Mouse (Mus musculus): Measurements from ENCODE around the gene Stpg4.

Stpg4 gene

GRCm38 (mm10) chr17:87427511-87427910 is at the start of gene Stpg4:
Stpg4 (minus strand) TSS chr17:87427741.
- DNase-seq (ENCODE audit: low spot score in 2 of 2), result no peak

- DNase-seq (ENCODE audit: low spot score in 2 of 2), result no peak
Observed at GRCm38 (mm10) chr17:87475356-87475755, 47.8 kb upstream of the Stpg4 start.

GRCm38 (mm10) chr17:87474501-87474795 is 46.9 kb upstream of the Stpg4 start:
- no peak for DNase-seq (ENCODE audit: low spot score in 2 of 2)

DNA sequence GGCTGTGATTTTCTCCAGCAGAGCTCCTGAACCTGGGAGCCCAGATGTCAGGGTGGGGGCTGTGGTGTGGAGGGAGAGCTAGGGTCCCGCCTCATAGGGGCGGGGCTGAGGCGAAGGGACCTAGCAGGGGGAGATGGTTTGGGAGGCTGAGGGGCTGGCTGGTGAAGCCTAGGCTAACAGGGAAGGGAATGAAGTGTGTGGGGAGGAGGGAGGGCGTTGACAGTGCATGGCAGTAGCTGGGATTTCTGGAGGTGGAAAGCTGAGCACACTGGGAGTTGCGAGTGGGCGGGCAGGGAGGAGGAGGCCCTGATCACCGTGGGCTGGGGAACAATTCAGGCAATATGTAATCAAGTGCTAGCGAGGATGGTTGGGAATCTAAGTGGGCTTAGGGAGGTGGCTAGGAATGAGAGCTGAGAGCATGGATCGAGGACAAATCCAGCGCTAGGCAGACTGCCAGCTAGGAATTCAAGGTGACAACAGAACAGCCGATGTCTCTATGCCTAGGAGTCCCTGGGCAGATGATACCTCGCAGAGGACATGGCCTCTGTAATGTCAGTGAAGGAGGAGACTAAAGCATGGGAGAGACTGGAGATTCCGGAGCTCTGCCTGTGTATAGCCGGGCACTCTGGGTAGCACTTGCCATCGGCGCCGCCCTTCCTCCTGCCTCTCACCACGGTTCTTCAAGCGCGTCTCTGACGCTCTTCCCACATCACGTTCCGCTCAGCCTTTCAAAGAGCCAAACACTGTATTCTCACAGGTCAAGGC is 46.4 kb upstream of the Stpg4 start:
- DNase-seq (ENCODE audit: low spot score in 2 of 2), result peak; percentile 78 to 82

DNA sequence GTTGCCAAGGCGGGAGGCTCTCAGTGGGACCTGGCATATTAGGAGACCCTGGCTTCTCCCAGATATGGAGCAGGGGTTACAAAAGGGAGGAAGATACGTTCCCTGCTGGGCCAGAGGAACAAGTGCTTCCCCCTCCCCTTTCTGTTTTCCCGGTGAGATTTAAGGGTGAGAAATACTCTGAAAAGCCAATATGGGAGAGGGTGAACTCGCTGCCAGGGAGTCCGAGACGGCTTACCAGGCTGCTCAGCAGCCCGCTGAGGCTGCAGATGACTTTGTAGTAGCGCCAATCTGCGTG is 45.8 kb upstream of the Stpg4 start:
- peak in 1 of 2 experiments; percentile 73 for DNase-seq (ENCODE audit: low spot score in 2 of 2)

- no peak for DNase-seq (ENCODE audit: low spot score in 2 of 2)
Observed at GRCm38 (mm10) chr17:87472879-87473278, 45.3 kb upstream of the Stpg4 start.

DNA sequence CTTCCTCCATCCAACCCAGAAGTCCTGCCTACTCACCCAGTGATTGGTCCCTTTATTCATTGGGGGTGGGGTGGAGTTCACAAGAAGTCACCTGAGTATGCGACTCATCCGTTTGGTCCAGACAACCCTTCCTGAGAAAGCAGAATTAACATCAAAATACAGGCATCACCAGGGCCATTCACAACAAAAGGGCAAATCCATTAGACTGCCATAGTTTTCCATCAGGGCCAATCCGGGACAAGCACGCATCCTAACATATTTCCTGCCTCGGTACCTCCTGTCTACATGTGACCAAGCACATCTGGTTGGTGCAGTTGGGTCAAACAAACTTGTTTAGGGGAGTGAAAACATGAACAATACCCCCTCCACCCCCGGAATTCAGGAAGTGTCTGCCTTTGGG is 44.1 kb upstream of the Stpg4 start:
- no peak for DNase-seq (ENCODE audit: low spot score in 2 of 2)

DNA sequence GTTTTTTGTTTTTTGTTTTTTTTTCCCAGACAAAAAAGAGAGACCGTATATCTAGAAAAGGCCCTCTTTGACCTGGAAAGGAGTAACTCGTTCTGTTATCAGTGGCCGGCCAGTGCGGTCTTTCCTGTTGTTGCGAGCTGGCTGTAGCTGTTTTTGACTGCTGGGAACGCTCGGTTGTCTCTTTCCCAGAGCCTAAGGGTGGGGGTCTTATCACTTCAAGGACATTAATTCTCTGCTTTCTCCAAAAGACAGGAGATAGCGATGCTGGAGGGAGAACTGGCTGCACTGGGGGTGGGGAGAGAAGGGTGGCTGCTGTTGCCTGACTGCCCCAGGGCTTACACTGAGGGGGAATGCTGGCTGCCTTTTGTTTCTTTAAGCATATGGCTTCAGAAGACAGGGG is 43.3 kb upstream of the Stpg4 start:
- no peak for DNase-seq (ENCODE audit: low spot score in 2 of 2)

- no peak for DNase-seq (ENCODE audit: low spot score in 2 of 2)
Observed at GRCm38 (mm10) chr17:87470282-87470681, 42.7 kb upstream of the Stpg4 start.

DNA sequence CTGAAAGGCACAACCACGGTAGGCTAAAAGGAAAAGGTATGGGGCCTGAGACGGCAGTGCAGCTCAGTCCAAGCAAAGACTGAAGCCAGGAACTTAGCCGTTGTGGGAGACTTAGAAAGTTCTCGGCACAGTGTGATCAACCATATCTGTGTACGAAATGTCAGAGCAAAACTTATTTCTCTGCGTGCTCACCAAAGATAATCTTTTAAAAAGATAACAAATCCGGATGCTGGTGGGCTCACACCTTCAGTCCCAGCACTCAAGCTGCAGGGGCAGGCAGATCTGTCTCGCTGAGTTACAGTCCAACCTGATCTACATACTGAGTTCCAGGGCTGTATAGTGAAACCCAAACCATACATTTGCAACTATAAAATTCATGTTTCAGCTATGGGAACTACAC is 41.9 kb upstream of the Stpg4 start:
- DNase-seq (ENCODE audit: low spot score in 2 of 2), result no peak

DNA sequence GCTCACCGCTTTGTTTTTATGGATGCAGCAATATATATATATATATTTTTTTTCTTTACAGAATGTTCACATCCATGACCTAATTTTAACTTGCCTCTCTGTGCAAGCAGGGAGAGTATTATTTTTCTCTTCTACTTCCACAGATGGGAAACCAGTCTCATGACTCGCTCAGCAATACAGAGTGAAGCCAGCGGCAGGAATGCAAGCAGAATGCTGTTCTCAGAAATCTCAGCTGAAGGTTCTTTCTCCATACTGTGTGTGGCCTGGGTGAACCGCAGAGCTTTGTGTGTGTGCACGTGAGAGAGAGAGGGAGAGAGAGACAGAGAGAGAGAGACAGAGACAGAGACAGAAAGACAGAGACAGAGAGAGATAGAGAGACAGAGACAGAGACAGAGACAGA is 41.1 kb upstream of the Stpg4 start:
- DNase-seq (ENCODE audit: low spot score in 2 of 2), result peak in 1 of 2 experiments; percentile 38

DNA sequence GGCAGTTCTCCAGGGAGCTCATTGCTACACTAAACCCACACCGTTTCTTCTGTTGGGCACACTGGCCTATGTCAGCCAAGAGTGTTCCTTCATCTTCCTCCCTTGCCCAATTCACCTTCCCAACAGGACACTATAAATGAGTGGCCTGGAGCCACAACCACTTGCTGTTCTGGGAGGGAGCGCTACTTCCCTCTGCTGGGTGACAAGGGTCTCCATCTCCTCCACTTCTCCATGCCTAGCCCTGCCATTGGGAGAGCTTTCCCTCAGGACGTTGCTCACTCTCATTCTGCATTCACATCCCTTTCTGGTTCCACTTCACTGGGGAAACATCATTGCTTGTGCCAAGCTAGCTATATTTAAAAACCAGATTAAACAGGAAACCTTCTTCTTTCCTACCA is 34.0 kb upstream of the Stpg4 start:
- no peak for DNase-seq (ENCODE audit: low spot score in 2 of 2)

GRCm38 (mm10) chr17:87460669-87461498 is 33.3 kb upstream of the Stpg4 start:
- peak in 1 of 2 experiments; percentile 39 for DNase-seq (ENCODE audit: low spot score in 2 of 2)

DNA sequence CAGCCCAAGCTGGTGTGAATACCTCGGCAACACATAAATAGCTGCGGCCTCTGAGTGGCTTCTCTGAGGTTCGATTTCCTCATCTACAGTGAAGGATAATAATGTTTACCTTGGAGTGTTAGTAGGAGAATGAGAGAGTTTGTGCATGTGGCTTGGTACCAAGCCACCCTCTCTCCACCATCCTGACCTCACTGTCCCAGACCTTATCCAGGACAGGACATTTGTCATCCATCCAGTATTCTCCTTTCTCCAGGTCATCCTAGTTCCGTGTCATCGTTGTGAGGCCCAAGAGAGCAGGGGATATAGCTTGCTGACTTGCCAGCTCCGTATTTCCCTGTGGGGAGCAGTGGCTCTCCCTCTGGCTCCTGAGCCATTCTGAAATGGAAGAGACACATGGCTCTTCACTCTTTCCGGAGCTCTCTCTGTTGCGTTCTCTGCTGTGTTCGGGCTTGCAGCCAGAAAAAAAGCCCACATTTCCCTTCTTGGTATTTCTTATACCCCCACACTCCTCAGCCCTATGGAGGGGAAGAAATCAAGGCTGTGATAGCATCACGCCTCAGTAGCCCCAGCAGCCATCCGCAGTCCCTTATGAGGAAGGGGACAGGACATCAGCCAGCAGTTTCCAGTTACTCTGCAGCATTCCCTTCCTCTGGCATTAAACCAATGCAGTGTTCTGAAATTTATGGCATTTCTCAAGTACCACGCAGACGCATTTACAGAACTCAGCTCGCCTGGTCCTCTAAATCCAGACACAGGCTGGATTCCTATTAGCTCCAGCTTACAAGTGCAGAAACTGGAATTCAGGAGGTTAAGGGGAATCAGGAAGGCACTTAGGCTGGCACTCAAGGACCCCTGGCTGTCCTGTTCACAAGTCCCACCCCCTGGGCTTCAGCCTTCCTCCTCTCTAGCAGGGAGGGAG is 32.5 kb upstream of the Stpg4 start:
- DNase-seq (ENCODE audit: low spot score in 2 of 2), result peak; percentile 86 to 88

DNA sequence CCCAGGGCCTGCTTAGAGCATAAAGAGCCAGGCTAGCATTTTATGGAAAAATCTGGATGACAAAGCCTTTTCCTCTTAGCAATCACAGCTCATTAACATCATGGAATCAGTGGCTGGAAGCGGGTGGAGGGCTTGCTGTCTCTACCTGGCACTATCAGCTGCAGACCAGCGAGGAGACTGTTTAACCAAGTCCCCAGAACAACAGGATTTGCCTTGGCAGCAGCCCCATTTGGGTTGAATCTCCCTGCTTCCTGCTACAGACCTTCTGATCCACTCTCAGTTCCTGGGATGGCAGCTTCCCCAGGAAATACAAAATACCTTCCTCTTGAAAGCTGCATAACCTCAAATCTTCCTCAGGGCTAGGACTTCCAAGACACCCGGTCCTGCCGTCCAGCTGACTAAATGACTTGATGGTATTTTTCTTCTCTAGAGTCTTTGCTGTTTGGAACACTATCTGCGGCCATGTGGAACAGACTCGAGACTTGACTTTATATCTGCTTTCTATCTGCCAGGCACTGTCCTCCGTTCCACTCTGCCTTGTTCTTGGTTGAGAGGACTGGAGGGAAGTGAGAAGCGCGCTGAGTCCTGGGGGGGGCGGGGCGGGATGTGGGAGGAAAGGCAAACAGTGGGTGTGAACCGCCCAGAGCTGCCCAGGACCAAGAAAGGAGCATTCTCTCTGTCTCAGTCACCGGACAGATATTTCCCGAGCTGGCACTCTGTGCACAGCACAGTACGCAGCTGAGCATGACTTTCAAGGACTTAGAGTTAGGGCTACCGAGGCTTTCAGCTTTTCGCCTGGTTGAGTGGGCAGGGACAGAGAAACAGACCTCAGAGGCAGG is 31.6 kb upstream of the Stpg4 start:
- no peak for DNase-seq (ENCODE audit: low spot score in 2 of 2)

DNA sequence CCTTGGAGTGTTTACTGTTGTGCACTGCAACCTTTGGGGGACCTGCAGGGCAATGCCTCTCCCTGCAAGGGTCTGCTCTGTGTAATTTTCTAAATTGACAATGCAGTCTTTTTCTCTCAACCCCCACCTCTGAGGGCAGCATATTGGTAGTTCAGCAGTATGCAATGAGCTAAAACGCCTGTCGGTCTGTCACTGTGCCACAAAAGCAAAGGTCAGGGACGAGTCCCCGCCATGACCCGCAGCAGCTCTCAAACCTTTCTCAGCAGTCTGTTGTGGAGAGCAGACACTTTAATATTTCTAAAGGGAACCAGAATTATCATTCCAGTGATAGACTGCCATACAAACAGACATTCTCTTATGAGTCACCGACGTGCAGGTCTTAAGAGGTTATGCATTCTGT is 30.4 kb upstream of the Stpg4 start:
- DNase-seq (ENCODE audit: low spot score in 2 of 2), result no peak

DNA sequence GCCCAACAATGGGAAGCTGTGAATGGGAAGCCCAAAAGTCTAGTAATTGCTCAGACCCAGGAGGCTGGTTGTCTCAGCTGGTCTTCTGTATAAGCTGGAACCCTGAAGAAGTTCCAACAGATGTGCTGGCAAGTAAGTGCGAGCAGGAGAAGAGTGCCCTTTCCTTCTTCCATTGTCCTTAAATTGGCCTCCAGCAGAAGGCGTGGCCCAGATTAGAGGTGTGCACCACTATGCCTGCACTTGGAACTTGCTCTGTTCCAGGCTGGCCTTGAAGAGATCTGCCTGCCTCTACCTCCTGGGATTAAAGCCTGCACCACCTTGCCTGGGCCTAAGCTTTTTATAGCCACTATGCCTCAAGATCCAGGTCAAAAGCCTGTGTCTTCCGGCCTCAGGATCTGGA is 26.6 kb upstream of the Stpg4 start:
- DNase-seq (ENCODE audit: low spot score in 2 of 2), result no peak

DNA sequence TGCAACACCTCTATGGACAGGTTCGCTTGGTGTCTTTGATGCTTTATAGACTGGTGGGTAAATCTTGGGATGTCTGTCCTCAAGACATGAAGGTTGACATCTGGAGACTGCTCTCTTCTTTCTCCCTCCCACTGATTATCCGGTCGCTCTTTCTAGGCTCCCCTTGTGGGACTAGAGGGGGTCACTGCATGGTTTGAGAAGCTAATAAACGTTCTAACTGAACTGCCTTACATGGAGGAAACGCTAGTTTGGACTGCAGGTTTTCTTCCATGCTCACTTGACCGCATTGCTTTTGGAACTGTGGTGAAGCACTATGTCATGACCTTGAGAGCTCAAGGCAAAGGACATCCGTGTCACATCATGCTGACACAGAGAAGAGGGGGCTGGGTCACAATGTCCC is 25.8 kb upstream of the Stpg4 start:
- no peak for DNase-seq (ENCODE audit: low spot score in 2 of 2)

DNA sequence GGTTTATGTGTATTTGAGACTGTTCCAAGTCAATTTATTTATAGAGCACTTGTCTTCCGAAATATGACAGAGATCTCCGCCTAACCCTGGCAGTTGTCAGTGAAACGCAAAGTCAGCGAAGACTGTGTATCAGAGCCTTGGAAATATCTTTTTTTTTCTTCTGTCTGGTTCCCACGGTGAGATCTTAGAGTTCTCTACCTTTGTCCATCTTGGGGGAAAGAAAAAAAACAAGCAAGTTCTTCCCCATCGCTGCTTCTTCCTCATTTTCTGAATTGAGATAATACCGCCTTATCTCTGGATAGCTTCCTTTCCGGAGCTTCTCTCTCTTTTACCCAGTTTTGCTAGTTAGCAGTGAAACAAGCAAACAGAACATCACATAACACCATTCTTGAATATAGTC is 21.3 kb upstream of the Stpg4 start:
- DNase-seq (ENCODE audit: low spot score in 2 of 2), result no peak

DNA sequence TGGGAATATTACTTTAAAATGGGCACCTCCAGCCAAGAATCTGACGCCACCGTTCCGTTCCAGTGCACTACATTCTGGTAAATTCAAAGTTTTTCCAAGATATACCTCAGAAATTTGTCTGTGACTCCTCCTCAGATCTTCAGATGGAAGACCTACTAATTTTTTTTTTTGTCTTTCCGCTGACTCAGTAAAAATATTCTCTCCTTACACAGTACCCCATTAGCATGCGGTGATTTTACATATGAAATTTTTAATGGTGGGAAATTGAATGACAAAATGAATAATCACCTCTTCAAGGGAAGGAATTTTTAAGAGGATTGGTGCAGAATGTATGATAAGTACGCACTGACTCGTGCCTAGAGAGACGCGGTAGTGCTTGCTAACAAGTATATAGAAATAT is 20.8 kb upstream of the Stpg4 start:
- DNase-seq (ENCODE audit: low spot score in 2 of 2), result no peak

- DNase-seq (ENCODE audit: low spot score in 2 of 2), result no peak
Observed at GRCm38 (mm10) chr17:87447612-87448200, 20.2 kb upstream of the Stpg4 start.
